Mouse (Mus musculus): ENCODE results near the gene Atp6v1a.
A peak's percentile ranks its signal among the peaks of the same experiment; 100 is the strongest.

The Atp6v1a gene

GRCm38 (mm10) chr16:44061341-44061740, 78.2 kb downstream of the Atp6v1a start:
- no peak for DNase-seq (ENCODE audit: low read depth, low spot score)

DNA sequence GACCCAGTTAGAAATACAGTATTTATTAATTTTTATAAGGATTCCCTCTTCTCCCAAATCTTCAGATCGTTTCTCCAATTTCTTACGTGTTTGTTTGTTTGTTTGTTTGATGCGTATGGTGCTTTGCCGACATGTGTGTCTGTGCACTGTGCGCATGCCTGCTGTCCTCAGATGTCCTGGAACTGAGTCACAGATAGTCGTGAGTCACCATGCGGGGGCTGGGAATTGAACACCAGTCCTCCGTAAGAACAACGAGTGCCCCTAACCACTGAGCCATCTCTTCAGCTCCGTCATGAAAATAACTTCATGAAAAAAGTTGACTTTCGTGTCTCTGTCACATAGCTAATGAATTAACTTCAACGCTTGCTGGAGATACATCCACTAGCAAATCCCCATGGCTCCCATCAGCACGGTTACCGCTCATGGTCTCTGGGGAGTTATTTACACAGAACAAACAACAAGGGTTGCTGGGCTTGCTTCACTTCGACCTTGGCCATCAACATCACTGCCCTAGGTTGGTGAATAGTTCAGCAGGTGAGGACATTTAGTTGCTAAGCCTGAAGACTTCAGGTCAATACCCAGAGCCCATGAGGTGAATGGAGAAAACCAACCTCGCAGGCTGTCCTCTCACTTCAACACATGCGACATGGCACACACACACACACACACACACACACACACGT, 78.8 kb downstream of the Atp6v1a start:
- no peak for DNase-seq (ENCODE audit: low read depth, low spot score)

GRCm38 (mm10) chr16:44058745-44059144, 80.8 kb downstream of the Atp6v1a start:
- DNase-seq (ENCODE audit: low read depth, low spot score), result peak; percentile 51

DNA sequence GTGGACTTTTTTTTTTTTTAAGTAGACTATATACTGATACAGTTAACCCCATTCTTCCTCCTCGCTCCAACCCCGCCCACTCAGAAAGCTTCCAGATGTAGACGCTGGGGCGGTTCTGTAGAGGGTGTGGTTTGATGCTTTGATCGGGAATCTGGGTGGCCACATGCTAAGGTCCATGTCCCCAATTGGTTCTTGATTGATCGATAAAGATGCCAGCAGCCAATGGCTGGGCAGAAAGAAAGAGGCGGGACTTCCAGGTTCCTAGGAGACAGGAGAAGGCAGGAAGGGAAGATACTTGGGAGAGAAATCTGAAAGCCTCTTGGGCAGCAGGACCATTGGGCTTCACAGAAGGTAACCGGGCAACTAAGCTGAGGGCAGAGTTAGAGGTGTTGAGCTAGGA, 83.7 kb downstream of the Atp6v1a start:
- no peak for DNase-seq (ENCODE audit: low read depth, low spot score)

- no peak for DNase-seq (ENCODE audit: low read depth, low spot score)
These were observed 86.2 kb downstream of the Atp6v1a start for GRCm38 (mm10) chr16:44053265-44053664.

- DNase-seq (ENCODE audit: low read depth, low spot score), result no peak
These were observed 87.1 kb downstream of the Atp6v1a start for GRCm38 (mm10) chr16:44052390-44052789.

- no peak for DNase-seq (ENCODE audit: low read depth, low spot score)
These were observed 89.4 kb downstream of the Atp6v1a start for GRCm38 (mm10) chr16:44050139-44050538.

DNA sequence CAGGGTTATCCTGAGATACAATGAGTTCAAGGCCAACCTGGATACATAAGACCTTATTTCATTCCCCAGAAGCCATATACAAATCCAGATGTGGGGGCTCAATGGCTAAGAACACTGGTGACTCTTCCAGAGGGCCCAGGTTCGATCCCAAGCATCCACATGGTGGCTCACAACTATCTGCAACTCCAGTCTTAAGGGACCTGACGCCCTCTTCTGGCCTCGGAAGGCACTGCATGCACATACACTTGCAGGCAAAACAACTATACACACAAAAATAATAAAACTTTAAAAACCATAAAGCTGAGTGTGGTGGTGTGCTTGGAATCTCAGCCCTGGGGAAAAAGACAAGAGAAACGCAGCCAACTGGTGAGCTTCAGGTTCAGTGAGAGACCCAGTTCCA, 100.4 kb downstream of the Atp6v1a start:
- DNase-seq (ENCODE audit: low read depth, low spot score), result no peak
